Comparison of ENCODE assay signal across 1 mouse cellular context in the genomic region with DNA sequence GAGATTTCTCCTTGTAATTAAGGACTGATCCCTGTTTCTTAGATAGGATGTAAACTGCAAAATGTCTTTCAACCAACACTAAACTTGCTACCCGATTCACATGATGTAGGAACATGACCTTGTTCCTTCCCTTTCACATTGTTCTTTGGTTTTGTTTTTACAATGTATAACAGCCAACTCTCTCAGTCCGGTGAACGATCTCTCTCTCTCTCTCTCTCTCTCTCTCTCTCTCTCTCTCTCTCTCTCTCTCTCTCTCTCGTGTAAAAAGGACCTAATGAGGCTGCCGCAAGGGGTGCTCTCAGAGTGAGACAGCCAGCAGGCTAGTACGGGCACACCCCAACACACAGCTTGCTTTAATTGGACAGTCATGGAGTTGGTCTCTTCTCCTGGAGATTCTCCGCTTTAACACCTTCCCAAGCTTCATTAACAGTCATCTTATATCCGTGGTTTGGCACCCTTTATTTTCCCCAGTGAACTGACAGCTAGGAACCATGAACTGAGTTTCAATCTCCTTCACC.
TF ChIP-seq lines count a peak whose summit lies in the region.

No protein-coding gene starts in this region.

TF ChIP-seq in MEL, 35 proteins besides CTCF, POLR2A, EP300 and RAD21:
- TF ChIP-seq MAX (IDR thresholded peaks at IDR 0.05; ENCODE audit: low read length) (no peak), TAL1 (IDR thresholded peaks at IDR 0.05; ENCODE audit: low read length) (no peak), HCFC1 (IDR thresholded peaks at IDR 0.05; ENCODE audit: low read depth, low read length) (peak; percentile 47), TCF12 (IDR thresholded peaks at IDR 0.05; ENCODE audit: low read depth, low read length) (0 out of 2 replicates have a peak, but pooled peaks have one; percentile 20), CHD2 (IDR thresholded peaks at IDR 0.05; ENCODE audit: low read length) (no peak), JUND (IDR thresholded peaks at IDR 0.05; ENCODE audit: low read depth, low read length) (peak; percentile 99), SIN3A (IDR thresholded peaks at IDR 0.05; ENCODE audit: low read length) (peak; percentile 29; the same call in 1 of the 2 replicates), ETS1 (IDR thresholded peaks at IDR 0.05; ENCODE audit: low read depth, low read length) (peak; percentile 40; the same call in 1 of the 2 replicates), RCOR1 (IDR thresholded peaks at IDR 0.05; ENCODE audit: low read depth, low read length) (no peak), MXI1 (IDR thresholded peaks at IDR 0.05; ENCODE audit: low read depth, low read length) (peak; percentile 42; the same call in 1 of the 2 replicates), ZKSCAN1 (IDR thresholded peaks at IDR 0.05; ENCODE audit: low read depth, low read length) (no peak)
